Mouse (Mus musculus): ENCODE results near the gene Csrnp3.

GRCm38 (mm10) chr2:65931313-65931712, 85.7 kb downstream of the Csrnp3 start:
- TF ChIP-seq CTCF (IDR thresholded peaks at IDR 0.05; ENCODE audit: extremely low read depth, insufficient read depth, insufficient read length, insufficient replicate concordance), result no peak
- TF ChIP-seq POLR2A (IDR thresholded peaks at IDR 0.05; ENCODE audit: low read depth, low read length), result no peak

Measured in spleen, adult 2 months (tissue).